Mouse (Mus musculus): Measurements from ENCODE around the gene Insc. TPM values are rescaled to one million over a fixed set of nuclear protein-coding genes. Genes with fewer than 3 reads are reported as not detected.
A peak's percentile ranks its signal among the peaks of the same experiment; 100 is the strongest.

Insc gene
- polyA plus RNA-seq, 1 experiment from 2014 or later: 5.7 TPM

DNA sequence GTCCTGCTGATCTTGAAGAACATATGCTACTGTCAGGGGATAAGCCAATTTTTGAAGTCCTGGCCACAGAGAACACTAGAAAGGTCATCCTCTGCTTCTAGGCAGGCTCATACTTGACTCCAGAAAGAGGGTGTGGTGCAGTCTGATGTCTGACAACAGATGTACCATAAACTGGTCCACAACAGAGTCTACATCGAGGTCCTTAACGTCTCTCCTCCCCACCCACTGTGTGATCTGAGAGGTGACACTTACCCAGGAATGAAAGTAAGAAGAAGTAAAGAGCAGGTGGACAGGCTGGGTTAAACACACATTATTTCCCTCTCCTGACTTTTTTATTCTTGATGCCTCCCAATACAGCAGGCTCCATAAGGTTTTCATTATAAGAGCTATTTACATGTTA is 50.9 kb downstream of the Insc start:
- H3K4me1 ChIP-seq: no peaks in the 10 kb centered on the region
- H3K27ac ChIP-seq: no peak overlapping the region
- H3K27me3 ChIP-seq: no peaks in the 10 kb centered on the region
- 78% methylated on average over 2 of the region's 2 CpGs for WGBS
- no peaks in the 10 kb centered on the region for H3K36me3 ChIP-seq
- H3K4me3 ChIP-seq: no peak overlapping the region
- no peak for ATAC-seq (ENCODE audit: insufficient number of reproducible peaks, insufficient read depth, low FRiP score, low TSS enrichment)
- H3K9ac ChIP-seq: no peak overlapping the region
- no peak overlapping the region for H3K4me2 ChIP-seq (replicated peaks)
- no peaks in the 10 kb centered on the region for H3K9me3 ChIP-seq

DNA sequence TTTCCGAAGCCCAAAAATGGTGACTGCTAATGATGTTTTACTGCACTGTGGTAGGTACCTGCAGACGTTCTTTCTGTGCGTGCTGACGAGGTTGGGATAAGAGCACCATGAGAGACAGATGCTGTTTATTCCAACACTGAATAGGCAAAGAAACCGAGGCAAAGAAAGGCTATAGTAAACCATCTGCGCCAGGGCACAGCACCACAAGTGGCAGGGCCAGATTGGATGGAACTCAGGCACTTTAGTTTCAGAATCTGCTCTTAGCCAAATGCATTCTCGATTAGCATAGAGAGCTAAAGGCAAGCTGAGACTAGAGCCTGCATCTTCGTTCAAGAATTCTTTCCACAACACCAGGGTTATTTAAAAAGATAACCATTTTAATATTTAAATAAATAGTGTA is 59.1 kb downstream of the Insc start:
- Histone ChIP-seq H3K9ac (no peak overlapping the region), H3K36me3 (no peaks in the 10 kb centered on the region), H3K4me1 (no peaks in the 10 kb centered on the region), H3K27ac (no peak overlapping the region), H3K4me3 (no peak overlapping the region), H3K27me3 (no peaks in the 10 kb centered on the region), H3K4me2 (replicated peaks) (no peak overlapping the region), H3K9me3 (no peaks in the 10 kb centered on the region)
- no peak for ATAC-seq (ENCODE audit: insufficient number of reproducible peaks, insufficient read depth, low FRiP score, low TSS enrichment)
- 83% methylated on average over 8 of the region's 8 CpGs for WGBS

DNA sequence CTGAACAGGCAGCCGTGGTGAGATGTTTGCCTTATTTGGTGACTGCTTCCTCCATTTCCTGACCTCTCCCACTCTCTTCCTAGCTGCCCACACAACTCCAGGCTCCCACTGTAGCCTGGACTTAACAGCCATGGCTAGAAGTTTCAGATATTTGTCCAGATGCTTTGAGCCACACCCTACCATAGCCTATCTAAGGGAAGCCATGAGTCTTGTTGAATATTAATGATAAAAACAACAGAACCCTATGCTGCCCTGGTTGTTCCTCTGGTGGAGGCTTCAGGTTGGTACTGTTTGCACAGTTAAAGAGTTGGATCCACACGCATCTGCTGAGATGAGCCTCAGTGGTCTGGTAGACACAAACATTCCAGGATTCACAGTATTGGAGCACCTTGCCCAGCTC is 61.8 kb downstream of the Insc start:
- Histone ChIP-seq H3K4me1 (no peaks in the 10 kb centered on the region), H3K4me3 (no peak overlapping the region), H3K27me3 (no peaks in the 10 kb centered on the region), H3K36me3 (no peaks in the 10 kb centered on the region), H3K27ac (no peak overlapping the region), H3K9me3 (no peaks in the 10 kb centered on the region), H3K9ac (no peak overlapping the region), H3K4me2 (replicated peaks) (no peak overlapping the region)
- no peak for ATAC-seq (ENCODE audit: insufficient number of reproducible peaks, insufficient read depth, low FRiP score, low TSS enrichment)
- WGBS: 83% methylated on average over 2 of the region's 2 CpGs

DNA sequence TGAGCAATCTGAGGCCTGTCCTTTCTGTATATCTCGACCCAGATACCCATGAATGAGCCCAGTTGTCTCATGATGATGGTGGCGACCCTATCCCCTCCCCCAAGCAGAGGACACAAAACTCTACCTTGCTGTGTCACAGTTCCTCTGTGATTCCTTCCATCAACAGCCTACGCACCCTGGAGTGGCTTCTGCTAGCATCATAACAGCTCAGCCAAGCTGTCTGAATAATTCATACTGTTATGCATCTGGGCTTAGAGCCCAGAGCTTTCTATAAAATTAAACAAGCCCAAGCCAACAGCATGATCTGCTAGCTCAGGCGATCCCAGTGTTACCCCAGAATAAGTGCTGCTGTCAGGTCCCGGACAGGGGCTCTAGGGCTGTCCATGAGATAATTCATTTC is 63.8 kb downstream of the Insc start:
- Histone ChIP-seq H3K9me3 (no peaks in the 10 kb centered on the region), H3K4me2 (replicated peaks) (no peak overlapping the region), H3K4me3 (no peak overlapping the region), H3K36me3 (no peaks in the 10 kb centered on the region), H3K27me3 (no peaks in the 10 kb centered on the region), H3K9ac (no peak overlapping the region), H3K4me1 (no peaks in the 10 kb centered on the region), H3K27ac (no peak overlapping the region)
- 73% methylated on average over 5 of the region's 5 CpGs for WGBS
- ATAC-seq (ENCODE audit: insufficient number of reproducible peaks, insufficient read depth, low FRiP score, low TSS enrichment): no peak

DNA sequence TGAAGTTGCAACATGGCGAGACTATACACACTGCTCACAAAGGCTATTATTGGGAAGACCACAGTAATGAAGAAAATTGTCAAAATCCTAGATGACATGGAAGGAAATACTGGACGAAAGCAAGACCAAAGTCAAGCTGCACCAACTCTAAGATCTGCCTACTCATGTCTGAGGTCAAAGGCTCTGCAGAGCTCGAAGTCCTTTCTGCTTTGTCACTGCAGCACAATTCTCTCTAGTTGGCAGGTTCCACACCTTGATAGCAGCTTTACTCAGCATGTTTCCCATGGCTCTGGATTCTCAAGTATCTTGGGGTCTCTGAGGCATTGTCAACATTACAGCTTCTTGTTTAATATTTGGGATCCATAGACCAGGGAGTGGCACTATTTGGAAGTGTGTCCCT is 64.8 kb downstream of the Insc start:
- Histone ChIP-seq H3K4me1 (no peaks in the 10 kb centered on the region), H3K9me3 (no peaks in the 10 kb centered on the region), H3K4me3 (no peak overlapping the region), H3K9ac (no peak overlapping the region), H3K27me3 (no peaks in the 10 kb centered on the region), H3K4me2 (replicated peaks) (no peak overlapping the region), H3K36me3 (no peaks in the 10 kb centered on the region), H3K27ac (no peak overlapping the region)
- WGBS: 89% methylated on average over 3 of the region's 3 CpGs
- no peak for ATAC-seq (ENCODE audit: insufficient number of reproducible peaks, insufficient read depth, low FRiP score, low TSS enrichment)

DNA sequence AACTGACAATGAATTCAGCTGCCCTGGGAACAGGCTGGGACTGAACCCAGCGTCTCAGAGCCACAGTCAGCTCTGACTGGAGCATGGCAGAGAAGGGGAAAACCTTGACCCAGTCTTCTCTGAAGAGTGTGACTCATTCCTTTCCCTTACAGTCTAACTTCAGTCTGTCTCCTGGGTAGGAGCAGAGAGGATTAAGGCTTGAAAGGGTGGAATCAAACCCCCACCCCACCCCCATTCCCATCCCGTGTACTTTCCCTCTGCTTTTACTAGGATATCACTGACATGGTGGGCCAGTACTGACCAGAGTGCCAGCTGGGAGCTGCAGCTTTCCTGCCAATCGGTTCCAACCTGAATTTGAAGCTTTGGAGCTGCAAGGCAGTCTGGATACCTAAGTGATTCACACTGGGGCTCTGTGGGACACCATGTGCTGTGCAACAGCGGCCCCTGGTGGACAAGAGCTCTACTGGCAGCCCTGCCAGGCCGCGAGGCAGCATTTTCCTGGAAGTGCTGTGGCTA is 73.9 kb downstream of the Insc start:
- Histone ChIP-seq H3K27me3 (no peaks in the 10 kb centered on the region), H3K4me2 (replicated peaks) (no peak overlapping the region), H3K27ac (no peak overlapping the region), H3K9me3 (no peaks in the 10 kb centered on the region), H3K4me3 (no peak overlapping the region), H3K9ac (no peak overlapping the region), H3K4me1 (no peaks in the 10 kb centered on the region), H3K36me3 (no peaks in the 10 kb centered on the region)
- ATAC-seq (ENCODE audit: insufficient number of reproducible peaks, insufficient read depth, low FRiP score, low TSS enrichment): peak; percentile 83
- 7% methylated on average over 6 of the region's 6 CpGs for WGBS

DNA sequence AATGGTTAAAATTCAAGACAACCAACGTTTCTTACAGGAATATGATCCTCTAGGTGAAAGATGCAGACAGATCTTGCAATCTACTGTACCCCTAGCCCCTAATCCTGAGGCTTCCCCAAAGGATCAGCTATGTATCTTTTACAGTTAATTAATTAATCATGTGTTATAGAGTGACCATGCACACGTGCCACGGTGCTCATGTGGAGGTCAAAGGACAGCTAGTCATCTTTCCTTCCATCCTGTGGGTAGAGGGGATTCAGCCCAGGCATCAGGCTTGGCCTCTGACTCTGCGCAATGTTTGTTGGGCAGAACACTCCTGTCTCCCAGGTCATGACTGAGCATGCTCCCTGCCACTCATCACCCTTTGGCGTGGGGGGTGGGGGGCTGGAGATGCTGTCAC is 74.4 kb downstream of the Insc start:
- Histone ChIP-seq H3K36me3 (no peaks in the 10 kb centered on the region), H3K4me3 (no peak overlapping the region), H3K27ac (no peak overlapping the region), H3K27me3 (no peaks in the 10 kb centered on the region), H3K4me2 (replicated peaks) (no peak overlapping the region), H3K4me1 (no peaks in the 10 kb centered on the region), H3K9me3 (no peaks in the 10 kb centered on the region), H3K9ac (no peak overlapping the region)
- ATAC-seq (ENCODE audit: insufficient number of reproducible peaks, insufficient read depth, low FRiP score, low TSS enrichment): no peak; the same call in 1 of the 2 replicates
- WGBS: 31% methylated on average over 5 of the region's 5 CpGs

DNA sequence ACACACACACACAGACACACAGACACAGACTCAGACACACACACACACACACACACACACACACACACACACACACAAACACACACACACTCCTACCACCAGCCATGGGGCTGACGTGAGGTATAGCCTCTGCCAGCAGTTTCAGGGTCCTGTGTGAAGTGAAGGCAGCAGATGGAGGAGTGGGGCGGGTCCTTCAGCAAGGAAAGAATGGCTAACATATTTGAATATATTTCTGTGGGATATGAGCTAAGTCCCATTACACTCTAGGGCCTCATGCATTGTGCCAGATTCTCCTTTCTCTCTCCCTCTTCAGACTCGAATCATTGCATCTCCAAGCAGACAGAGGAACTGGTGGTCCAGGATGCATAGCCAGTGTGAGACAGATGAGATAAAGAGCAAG is 74.9 kb downstream of the Insc start:
- Histone ChIP-seq H3K4me1 (no peaks in the 10 kb centered on the region), H3K4me3 (no peak overlapping the region), H3K9ac (no peak overlapping the region), H3K4me2 (replicated peaks) (no peak overlapping the region), H3K9me3 (no peaks in the 10 kb centered on the region), H3K27me3 (no peaks in the 10 kb centered on the region), H3K36me3 (no peaks in the 10 kb centered on the region), H3K27ac (no peak overlapping the region)
- no peak for ATAC-seq (ENCODE audit: insufficient number of reproducible peaks, insufficient read depth, low FRiP score, low TSS enrichment)
- 65% methylated on average over 3 of the region's 3 CpGs for WGBS

DNA sequence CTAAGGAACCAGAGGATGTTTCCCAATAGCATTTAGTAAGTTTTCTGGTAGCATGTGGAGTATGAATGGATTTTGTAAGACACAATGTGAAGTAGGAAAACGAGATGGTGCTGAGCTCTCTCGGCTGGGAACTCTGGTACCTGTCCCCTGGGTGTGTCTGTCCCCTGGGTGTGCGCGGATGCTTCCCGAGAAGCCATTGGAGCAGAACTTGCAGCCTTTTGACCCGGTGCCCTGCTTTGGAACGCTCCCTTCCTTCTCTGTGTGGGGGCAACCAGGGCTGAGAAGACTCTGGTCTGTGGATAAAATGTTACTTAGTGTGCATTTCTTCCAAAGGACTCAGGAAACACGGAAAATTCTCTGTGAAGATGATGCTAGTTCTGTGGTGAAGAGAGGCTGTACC is 75.3 kb downstream of the Insc start:
- no peaks in the 10 kb centered on the region for H3K27me3 ChIP-seq
- H3K36me3 ChIP-seq: no peaks in the 10 kb centered on the region
- H3K9me3 ChIP-seq: no peaks in the 10 kb centered on the region
- no peak overlapping the region for H3K4me3 ChIP-seq
- WGBS: 78% methylated on average over 8 of the region's 8 CpGs
- no peak for ATAC-seq (ENCODE audit: insufficient number of reproducible peaks, insufficient read depth, low FRiP score, low TSS enrichment)
- no peaks in the 10 kb centered on the region for H3K4me1 ChIP-seq
- H3K4me2 ChIP-seq (replicated peaks): no peak overlapping the region
- no peak overlapping the region for H3K9ac ChIP-seq
- no peak overlapping the region for H3K27ac ChIP-seq

DNA sequence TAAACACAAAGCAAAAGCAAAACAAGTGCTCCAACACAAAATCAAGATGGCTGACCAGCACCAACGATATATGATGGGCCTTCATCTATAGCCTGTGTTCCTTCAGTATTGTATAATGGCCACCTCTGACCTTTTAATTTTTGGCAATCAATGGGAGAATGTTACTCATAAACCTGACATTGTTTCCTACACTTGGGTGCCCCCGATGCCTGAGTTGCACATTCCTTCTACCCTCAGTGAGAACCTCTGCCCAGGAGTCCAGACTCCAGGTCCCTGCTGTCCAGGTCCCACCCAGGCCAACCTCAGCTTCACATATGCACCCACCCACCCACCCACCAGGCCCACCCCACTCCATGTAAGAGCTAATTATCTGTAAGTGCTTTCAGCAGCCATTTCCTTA is 79.2 kb downstream of the Insc start:
- no peak overlapping the region for H3K4me3 ChIP-seq
- 0 out of 2 replicates have a peak, but pooled peaks cover 4% of the 10 kb centered on the region for H3K4me1 ChIP-seq
- no peaks in the 10 kb centered on the region for H3K27me3 ChIP-seq
- 81% methylated on average over 2 of the region's 2 CpGs for WGBS
- ATAC-seq (ENCODE audit: insufficient number of reproducible peaks, insufficient read depth, low FRiP score, low TSS enrichment): no peak
- no peak overlapping the region for H3K27ac ChIP-seq
- H3K9me3 ChIP-seq: no peaks in the 10 kb centered on the region
- no peaks in the 10 kb centered on the region for H3K36me3 ChIP-seq
- H3K4me2 ChIP-seq (replicated peaks): no peak overlapping the region
- no peak overlapping the region for H3K9ac ChIP-seq

DNA sequence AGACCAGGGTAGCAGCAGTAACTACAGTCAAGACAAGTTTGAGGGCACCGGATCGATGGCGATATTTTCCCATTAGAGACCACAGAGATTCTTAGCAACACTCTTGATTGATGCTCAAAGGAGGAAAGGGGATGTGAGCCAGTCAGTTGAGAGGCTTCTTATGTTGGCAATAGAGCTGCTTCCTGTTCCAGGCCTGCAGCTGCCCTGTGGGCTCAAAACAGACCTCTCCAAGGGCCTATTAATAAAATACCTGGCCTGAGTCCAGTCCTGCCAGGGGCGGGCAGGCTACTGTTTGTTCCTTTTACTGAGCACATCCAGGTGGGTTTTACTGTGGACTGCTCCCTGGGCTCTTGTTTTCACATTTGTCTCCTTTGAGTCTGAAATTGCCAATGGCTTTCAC is 83.9 kb downstream of the Insc start:
- no peak for ATAC-seq (ENCODE audit: insufficient number of reproducible peaks, insufficient read depth, low FRiP score, low TSS enrichment)
- WGBS: 76% methylated on average over 4 of the region's 4 CpGs
- no peaks in the 10 kb centered on the region; the same call in 1 of the 2 replicates for H3K27me3 ChIP-seq
- H3K9me3 ChIP-seq: no peaks in the 10 kb centered on the region
- no peak overlapping the region for H3K9ac ChIP-seq
- peaks cover 4% of the 10 kb centered on the region; the same call in 1 of the 2 replicates for H3K4me1 ChIP-seq
- no peak overlapping the region for H3K4me2 ChIP-seq (replicated peaks)
- H3K4me3 ChIP-seq: no peak overlapping the region
- H3K27ac ChIP-seq: no peak overlapping the region
- H3K36me3 ChIP-seq: no peaks in the 10 kb centered on the region

DNA sequence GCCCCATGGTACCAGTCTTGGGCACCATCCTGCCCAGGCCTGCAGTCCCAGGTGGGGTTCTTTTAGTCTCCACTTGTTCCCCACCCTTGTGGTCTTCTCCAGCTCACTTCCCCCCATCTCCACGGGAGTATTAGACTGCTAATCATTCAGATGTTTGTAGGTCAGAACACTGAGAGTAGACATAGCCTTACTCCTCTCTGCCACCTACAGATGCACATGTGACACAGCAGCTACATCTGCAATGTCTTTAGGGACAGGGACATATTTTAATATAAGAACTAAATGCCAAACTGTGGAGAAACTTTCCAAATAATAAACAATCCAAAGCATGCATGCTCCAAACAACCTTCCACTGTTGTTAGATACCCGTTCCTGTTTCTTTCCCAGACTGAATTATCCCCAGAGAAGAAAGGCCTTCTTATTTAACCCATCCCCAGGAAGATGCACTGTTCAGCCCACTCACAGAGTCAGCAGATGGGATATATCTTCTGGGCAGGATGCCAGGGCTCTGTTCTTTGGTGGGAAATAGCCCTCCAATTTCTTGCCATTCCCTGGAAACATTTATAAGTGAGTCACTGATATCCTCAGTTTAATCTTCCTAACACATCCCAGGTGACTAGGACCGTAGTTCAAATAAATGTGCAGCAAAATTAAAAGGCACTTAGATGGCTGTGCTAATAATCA is 88.9 kb downstream of the Insc start:
- H3K4me2 ChIP-seq (replicated peaks): no peak overlapping the region
- H3K9ac ChIP-seq: no peak overlapping the region
- H3K9me3 ChIP-seq: no peaks in the 10 kb centered on the region
- peaks cover 3% of the 10 kb centered on the region; the same call in 1 of the 2 replicates for H3K4me1 ChIP-seq
- no peak overlapping the region for H3K4me3 ChIP-seq
- H3K27ac ChIP-seq: no peak overlapping the region
- ATAC-seq (ENCODE audit: insufficient number of reproducible peaks, insufficient read depth, low FRiP score, low TSS enrichment): no peak
- WGBS: 42% methylated on average over 3 of the region's 3 CpGs
- no peaks in the 10 kb centered on the region for H3K36me3 ChIP-seq
- H3K27me3 ChIP-seq: no peaks in the 10 kb centered on the region; the same call in 1 of the 2 replicates
